Mouse (Mus musculus): ENCODE data around the gene Stox2. TPM values are rescaled to one million over a fixed set of nuclear protein-coding genes. Genes with fewer than 3 reads are reported as not detected.

The Stox2 gene
- polyA plus RNA-seq, 1 experiment from 2014 or later = 7.3 TPM

DNA sequence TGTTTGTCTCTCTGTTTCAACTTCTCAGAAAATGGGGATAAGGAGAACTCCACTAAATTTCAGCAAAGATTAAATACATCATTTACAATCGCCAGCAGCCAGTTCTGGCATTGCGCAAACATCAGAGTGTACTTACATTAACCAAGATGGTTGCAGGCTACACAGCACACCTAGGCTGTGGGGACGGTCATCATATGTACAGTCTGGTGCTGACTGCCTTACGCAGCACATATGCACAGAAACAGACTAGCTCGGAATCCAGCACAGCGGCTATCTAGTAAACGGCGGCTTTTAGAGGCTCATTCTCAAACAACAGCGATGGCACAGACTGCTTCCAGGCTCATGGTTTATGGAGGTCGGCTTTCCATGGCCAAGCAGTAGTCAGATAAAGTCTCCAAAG, 54.3 kb downstream of the Stox2 start:
- Histone ChIP-seq H3K4me1 (ENCODE audit: control insufficient read depth, insufficient read depth, low read length) (peaks cover 8% of the 10 kb centered on the region; the same call in 1 of the 2 replicates), H3K27ac (ENCODE audit: low read length) (no peak overlapping the region)
- ATAC-seq (replicated peaks; ENCODE audit: extremely low read depth, insufficient read depth, low FRiP score) = no peak

DNA sequence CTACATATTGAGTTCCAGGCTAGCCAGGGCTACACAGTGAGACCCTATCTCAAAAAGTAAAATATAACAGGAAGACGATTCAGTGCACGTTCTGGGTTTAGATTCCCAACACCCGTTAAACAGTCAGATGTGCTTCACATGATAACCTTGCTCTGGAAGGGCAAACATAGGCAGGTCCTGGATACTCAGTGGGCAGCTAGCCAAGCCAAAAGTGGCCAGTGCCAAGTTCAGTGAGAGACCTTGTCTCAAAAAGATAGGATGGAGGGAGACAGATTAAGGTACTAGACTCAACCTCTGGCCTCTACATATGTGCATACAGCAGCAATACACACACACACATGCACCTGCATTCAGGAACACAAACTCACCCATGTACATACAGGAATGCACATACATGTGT, 56.7 kb downstream of the Stox2 start:
- 24% methylated on average over 3 of the region's 3 CpGs for WGBS
- Histone ChIP-seq H3K9ac (ENCODE audit: low read length) (no peak overlapping the region), H3K9me3 (replicated peaks; ENCODE audit: control insufficient read depth, low read length) (no peaks in the 10 kb centered on the region), H3K36me3 (ENCODE audit: control insufficient read depth, insufficient read depth) (no peaks in the 10 kb centered on the region), H3K4me1 (ENCODE audit: control insufficient read depth, insufficient read depth, low read length) (peaks cover 8% of the 10 kb centered on the region; the same call in 1 of the 2 replicates), H3K4me2 (ENCODE audit: low read depth, low read length) (no peak overlapping the region), H3K27me3 (ENCODE audit: control insufficient read depth, insufficient read depth, low read length) (no peaks in the 10 kb centered on the region), H3K4me3 (ENCODE audit: low read length) (no peak overlapping the region), H3K27ac (ENCODE audit: low read length) (no peak overlapping the region)
- ATAC-seq (replicated peaks; ENCODE audit: extremely low read depth, insufficient read depth, low FRiP score) = no peak

More for the DNA sequence above, 54.3 kb downstream of the Stox2 start:
- Histone ChIP-seq H3K27me3 (ENCODE audit: control insufficient read depth, insufficient read depth, low read length) (no peaks in the 10 kb centered on the region), H3K4me3 (ENCODE audit: low read length) (no peak overlapping the region), H3K36me3 (ENCODE audit: control insufficient read depth, insufficient read depth) (no peaks in the 10 kb centered on the region), H3K4me2 (ENCODE audit: low read depth, low read length) (no peak overlapping the region), H3K9ac (ENCODE audit: low read length) (no peak overlapping the region), H3K9me3 (replicated peaks; ENCODE audit: control insufficient read depth, low read length) (no peaks in the 10 kb centered on the region)
- 90% methylated on average over 10 of the region's 10 CpGs for WGBS

DNA sequence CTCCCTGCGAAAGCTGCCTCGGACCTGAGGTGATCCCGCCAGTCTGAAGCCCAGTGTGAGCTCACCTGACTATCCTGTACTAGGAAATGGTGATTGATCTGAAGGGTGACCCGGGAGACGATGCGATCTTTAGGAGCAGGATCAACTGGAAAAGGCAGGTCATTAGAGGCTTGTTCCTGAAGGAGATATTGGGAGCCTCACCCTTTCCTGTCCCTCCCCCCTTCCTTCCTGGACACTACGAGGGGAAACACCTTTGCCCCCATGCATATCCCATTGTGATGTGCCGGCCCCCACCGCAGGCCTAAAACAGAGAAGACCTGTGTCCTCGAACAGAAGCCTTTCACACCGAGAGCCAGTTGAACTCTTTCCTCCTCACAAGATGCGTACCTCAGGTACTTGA, 58.0 kb downstream of the Stox2 start:
- no peaks in the 10 kb centered on the region for H3K36me3 ChIP-seq (ENCODE audit: control insufficient read depth, insufficient read depth)
- no peak for ATAC-seq (replicated peaks; ENCODE audit: extremely low read depth, insufficient read depth, low FRiP score)
- H3K9me3 ChIP-seq (replicated peaks; ENCODE audit: control insufficient read depth, low read length) = no peaks in the 10 kb centered on the region
- H3K4me2 ChIP-seq (ENCODE audit: low read depth, low read length) = no peak overlapping the region
- H3K4me3 ChIP-seq (ENCODE audit: low read length) = no peak overlapping the region
- no peak overlapping the region for H3K27ac ChIP-seq (ENCODE audit: low read length)
- 68% methylated on average over 12 of the region's 12 CpGs for WGBS
- H3K9ac ChIP-seq (ENCODE audit: low read length) = no peak overlapping the region
- no peaks in the 10 kb centered on the region for H3K27me3 ChIP-seq (ENCODE audit: control insufficient read depth, insufficient read depth, low read length)
- peaks cover 8% of the 10 kb centered on the region; the same call in 1 of the 2 replicates for H3K4me1 ChIP-seq (ENCODE audit: control insufficient read depth, insufficient read depth, low read length)

DNA sequence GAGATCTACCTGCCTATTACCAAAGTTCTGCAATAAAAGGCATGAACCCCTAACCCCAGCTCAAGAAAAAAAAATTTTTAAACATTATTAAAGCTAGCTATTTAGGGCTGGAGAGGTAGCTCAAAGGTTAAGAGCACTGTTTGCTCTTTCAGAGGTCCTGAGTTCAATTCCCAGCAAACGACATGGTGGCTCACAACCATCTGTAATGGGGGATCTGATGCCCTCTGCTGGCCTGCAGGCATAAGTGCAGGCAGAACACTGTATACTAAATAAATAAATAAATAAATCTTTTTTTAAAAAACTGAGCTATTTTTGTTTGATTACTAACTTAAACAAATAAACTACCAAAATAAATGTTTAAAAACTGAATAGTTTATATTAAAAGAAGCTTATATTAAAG, 60.4 kb downstream of the Stox2 start:
- no peak overlapping the region for H3K9ac ChIP-seq (ENCODE audit: low read length)
- H3K4me3 ChIP-seq (ENCODE audit: low read length) = no peak overlapping the region
- no peaks in the 10 kb centered on the region for H3K27me3 ChIP-seq (ENCODE audit: control insufficient read depth, insufficient read depth, low read length)
- H3K9me3 ChIP-seq (replicated peaks; ENCODE audit: control insufficient read depth, low read length) = no peaks in the 10 kb centered on the region
- no peaks in the 10 kb centered on the region for H3K36me3 ChIP-seq (ENCODE audit: control insufficient read depth, insufficient read depth)
- H3K4me2 ChIP-seq (ENCODE audit: low read depth, low read length) = no peak overlapping the region
- H3K27ac ChIP-seq (ENCODE audit: low read length) = no peak overlapping the region
- WGBS = 79% methylated on average over 1 of the region's 1 CpGs
- peaks cover 8% of the 10 kb centered on the region for H3K4me1 ChIP-seq (ENCODE audit: control insufficient read depth, insufficient read depth, low read length)
- ATAC-seq (replicated peaks; ENCODE audit: extremely low read depth, insufficient read depth, low FRiP score) = no peak

DNA sequence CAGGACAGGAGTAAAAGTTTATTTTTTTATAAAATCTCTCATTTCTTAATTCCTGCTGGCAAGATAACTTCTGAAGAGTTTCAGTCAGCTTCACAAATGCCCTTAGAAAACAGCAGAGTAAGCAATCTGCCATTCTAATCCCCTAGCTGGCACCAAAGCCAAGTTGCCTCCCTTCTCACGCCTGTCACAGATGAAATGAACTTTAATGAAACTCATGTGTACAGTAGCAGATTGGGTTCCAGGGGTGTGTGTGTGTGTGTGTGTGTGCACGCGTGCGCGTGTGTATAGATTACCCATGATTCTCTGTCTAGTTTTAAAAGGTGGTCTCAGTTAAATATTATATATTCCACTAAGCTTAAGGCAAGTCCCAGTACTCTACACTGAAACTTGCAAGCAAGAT, 62.0 kb downstream of the Stox2 start:
- no peak overlapping the region for H3K4me2 ChIP-seq (ENCODE audit: low read depth, low read length)
- H3K9me3 ChIP-seq (replicated peaks; ENCODE audit: control insufficient read depth, low read length) = no peaks in the 10 kb centered on the region
- no peak overlapping the region for H3K4me3 ChIP-seq (ENCODE audit: low read length)
- no peaks in the 10 kb centered on the region for H3K27me3 ChIP-seq (ENCODE audit: control insufficient read depth, insufficient read depth, low read length)
- H3K9ac ChIP-seq (ENCODE audit: low read length) = no peak overlapping the region
- ATAC-seq (replicated peaks; ENCODE audit: extremely low read depth, insufficient read depth, low FRiP score) = no peak
- peaks cover 14% of the 10 kb centered on the region for H3K4me1 ChIP-seq (ENCODE audit: control insufficient read depth, insufficient read depth, low read length)
- H3K36me3 ChIP-seq (ENCODE audit: control insufficient read depth, insufficient read depth) = no peaks in the 10 kb centered on the region
- 92% methylated on average over 5 of the region's 5 CpGs for WGBS
- no peak overlapping the region for H3K27ac ChIP-seq (ENCODE audit: low read length)

DNA sequence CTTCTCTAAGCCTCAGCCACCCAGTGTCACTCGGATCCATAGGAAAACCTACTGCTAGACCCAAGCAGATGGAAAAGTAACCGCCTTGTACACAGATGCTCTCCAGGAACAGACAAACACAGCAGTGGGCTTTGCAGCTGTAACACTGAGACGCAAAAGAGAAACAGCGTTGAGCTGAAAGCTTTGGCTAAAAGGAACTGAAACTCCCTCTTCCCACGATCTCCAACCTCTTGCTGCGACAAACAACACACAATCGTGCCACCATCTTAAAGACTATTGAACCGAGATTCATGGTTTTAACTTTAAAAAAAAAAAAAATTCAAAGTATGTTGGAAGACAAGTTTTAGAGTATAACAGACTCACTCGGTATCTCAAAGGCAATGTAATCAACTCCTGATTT, 62.5 kb downstream of the Stox2 start:
- Histone ChIP-seq H3K27me3 (ENCODE audit: control insufficient read depth, insufficient read depth, low read length) (no peaks in the 10 kb centered on the region), H3K4me1 (ENCODE audit: control insufficient read depth, insufficient read depth, low read length) (peaks cover 14% of the 10 kb centered on the region), H3K36me3 (ENCODE audit: control insufficient read depth, insufficient read depth) (no peaks in the 10 kb centered on the region), H3K4me2 (ENCODE audit: low read depth, low read length) (no peak overlapping the region), H3K27ac (ENCODE audit: low read length) (no peak overlapping the region), H3K9ac (ENCODE audit: low read length) (no peak overlapping the region), H3K4me3 (ENCODE audit: low read length) (no peak overlapping the region), H3K9me3 (replicated peaks; ENCODE audit: control insufficient read depth, low read length) (no peaks in the 10 kb centered on the region)
- 83% methylated on average over 9 of the region's 9 CpGs for WGBS
- no peak for ATAC-seq (replicated peaks; ENCODE audit: extremely low read depth, insufficient read depth, low FRiP score)

DNA sequence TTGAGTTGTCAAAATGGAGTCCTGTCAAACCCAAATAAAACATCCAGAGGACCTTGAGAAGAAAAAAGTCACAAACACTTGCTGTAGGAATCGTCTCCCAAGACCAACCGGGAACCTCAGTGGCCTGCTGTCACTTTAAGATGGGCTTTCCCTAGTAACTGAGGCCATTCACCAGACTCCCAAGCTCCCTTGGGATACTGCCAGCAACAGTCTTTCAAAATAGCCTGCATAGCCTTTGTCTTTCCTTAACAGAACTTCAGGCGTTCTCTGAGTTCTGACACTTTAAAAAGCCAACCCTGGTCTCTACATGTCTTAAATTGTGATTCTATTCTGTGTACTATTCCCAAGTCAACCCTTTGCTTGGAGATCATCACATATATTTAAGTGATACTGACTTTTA, 64.9 kb downstream of the Stox2 start:
- peak; percentile 65 for ATAC-seq (replicated peaks; ENCODE audit: extremely low read depth, insufficient read depth, low FRiP score)
- no peak overlapping the region for H3K4me3 ChIP-seq (ENCODE audit: low read length)
- peak overlapping the region; percentile 29 for H3K4me2 ChIP-seq (ENCODE audit: low read depth, low read length)
- H3K4me1 ChIP-seq (ENCODE audit: control insufficient read depth, insufficient read depth, low read length) = peaks cover 14% of the 10 kb centered on the region
- no peaks in the 10 kb centered on the region for H3K36me3 ChIP-seq (ENCODE audit: control insufficient read depth, insufficient read depth)
- H3K9ac ChIP-seq (ENCODE audit: low read length) = no peak overlapping the region; the same call in 1 of the 2 replicates
- WGBS = 18% methylated on average over 3 of the region's 3 CpGs
- no peaks in the 10 kb centered on the region; the same call in 1 of the 2 replicates for H3K9me3 ChIP-seq (replicated peaks; ENCODE audit: control insufficient read depth, low read length)
- H3K27ac ChIP-seq (ENCODE audit: low read length) = peak overlapping the region; percentile 66
- no peaks in the 10 kb centered on the region for H3K27me3 ChIP-seq (ENCODE audit: control insufficient read depth, insufficient read depth, low read length)

DNA sequence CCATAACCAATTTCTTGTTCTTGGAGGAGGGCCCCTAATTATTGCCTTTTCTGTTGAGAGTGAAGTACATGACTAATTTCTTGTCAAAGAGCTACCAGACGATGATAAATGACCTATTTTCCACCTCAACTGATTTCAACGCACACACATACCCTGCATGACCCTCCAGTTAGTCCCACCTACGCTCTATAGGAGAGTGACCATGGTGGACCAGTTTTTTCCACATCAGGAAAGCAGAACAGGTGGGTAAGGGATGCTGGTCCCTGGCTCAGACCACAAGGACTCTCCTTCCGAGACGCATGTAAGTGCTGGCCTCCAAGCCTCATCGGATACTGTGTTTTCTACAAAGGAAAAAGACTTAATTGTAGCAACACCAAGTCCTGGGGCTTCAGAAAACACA, 65.4 kb downstream of the Stox2 start:
- peak overlapping the region; percentile 66 for H3K27ac ChIP-seq (ENCODE audit: low read length)
- H3K36me3 ChIP-seq (ENCODE audit: control insufficient read depth, insufficient read depth) = no peaks in the 10 kb centered on the region
- peaks cover 14% of the 10 kb centered on the region for H3K4me1 ChIP-seq (ENCODE audit: control insufficient read depth, insufficient read depth, low read length)
- no peak overlapping the region for H3K9ac ChIP-seq (ENCODE audit: low read length)
- H3K4me3 ChIP-seq (ENCODE audit: low read length) = no peak overlapping the region
- WGBS = 75% methylated on average over 6 of the region's 6 CpGs
- no peak for ATAC-seq (replicated peaks; ENCODE audit: extremely low read depth, insufficient read depth, low FRiP score)
- H3K9me3 ChIP-seq (replicated peaks; ENCODE audit: control insufficient read depth, low read length) = no peaks in the 10 kb centered on the region; the same call in 1 of the 2 replicates
- no peaks in the 10 kb centered on the region for H3K27me3 ChIP-seq (ENCODE audit: control insufficient read depth, insufficient read depth, low read length)
- peak overlapping the region; percentile 29; the same call in 1 of the 2 replicates for H3K4me2 ChIP-seq (ENCODE audit: low read depth, low read length)

DNA sequence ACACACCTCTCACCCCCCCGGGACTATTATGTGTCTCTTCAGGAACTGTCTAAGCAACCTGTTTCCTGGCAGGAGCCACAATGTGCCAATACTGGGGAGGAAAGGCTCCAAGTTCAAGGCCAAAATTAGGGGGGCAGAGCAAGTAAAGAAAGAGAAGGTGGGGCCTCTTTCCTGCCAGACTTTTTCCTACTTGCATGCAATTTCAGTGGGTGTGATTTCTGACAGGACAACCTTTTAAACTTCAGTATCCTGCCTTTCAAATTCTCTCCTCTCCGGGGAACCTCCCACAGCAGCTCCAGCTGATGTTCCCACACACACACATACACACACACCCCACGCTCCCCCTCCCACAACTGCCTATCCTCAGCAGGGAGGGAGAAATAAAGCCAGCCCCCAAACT, 66.1 kb downstream of the Stox2 start:
- Histone ChIP-seq H3K36me3 (ENCODE audit: control insufficient read depth, insufficient read depth) (no peaks in the 10 kb centered on the region), H3K4me3 (ENCODE audit: low read length) (no peak overlapping the region), H3K9me3 (replicated peaks; ENCODE audit: control insufficient read depth, low read length) (no peaks in the 10 kb centered on the region; the same call in 1 of the 2 replicates), H3K27ac (ENCODE audit: low read length) (peak overlapping the region; percentile 18; the same call in 1 of the 2 replicates), H3K27me3 (ENCODE audit: control insufficient read depth, insufficient read depth, low read length) (no peaks in the 10 kb centered on the region), H3K4me2 (ENCODE audit: low read depth, low read length) (no peak overlapping the region), H3K9ac (ENCODE audit: low read length) (no peak overlapping the region), H3K4me1 (ENCODE audit: control insufficient read depth, insufficient read depth, low read length) (peaks cover 14% of the 10 kb centered on the region)
- 62% methylated on average over 3 of the region's 3 CpGs for WGBS
- ATAC-seq (replicated peaks; ENCODE audit: extremely low read depth, insufficient read depth, low FRiP score) = peak; percentile 65
